8 mouse cellular contexts compared by ENCODE assay signal in genomic region chr9:124422427-124422826, GRCm38 (mm10). TPM values are rescaled to one million over a fixed set of nuclear protein-coding genes. Genes with fewer than 3 reads are reported as not detected.
DNase-seq lines count a peak whose midpoint lies in the region; ATAC-seq lines count a peak whose summit lies in the region.

No protein-coding gene starts in this region.

- ATAC-seq in kidney, embryonic 15.5 days (replicated peaks; ENCODE audit: low FRiP score): no peak
- no peak for ATAC-seq in liver, embryonic 15.5 days (ENCODE audit: insufficient read depth)

- peak overlapping the region; percentile 79 for H3K4me2 ChIP-seq in kidney, embryonic 15.5 days
- peak overlapping the region; percentile 94 for H3K4me2 ChIP-seq in liver, embryonic 15.5 days

- H3K27ac ChIP-seq in kidney, embryonic 15.5 days: peak overlapping the region; percentile 99
- peak overlapping the region; percentile 95 for H3K27ac ChIP-seq in liver, embryonic 15.5 days (replicated peaks)

- H3K9ac ChIP-seq in kidney, embryonic 15.5 days: 0 out of 2 replicates have a peak overlapping the region, but pooled peaks have one; percentile 14
- H3K9ac ChIP-seq in liver, embryonic 15.5 days: no peak overlapping the region

- WGBS in kidney, embryonic 15.5 days: 1% methylated on average over 22 of the region's 25 CpGs
- 1% methylated on average over 23 of the region's 25 CpGs for WGBS in liver, embryonic 15.5 days (ENCODE audit: insufficient replicate concordance)

- no peaks in the 10 kb centered on the region for H3K27me3 ChIP-seq in kidney, embryonic 15.5 days
- peaks cover 5% of the 10 kb centered on the region; the same call in 1 of the 2 replicates for H3K27me3 ChIP-seq in liver, embryonic 15.5 days

- peak; percentile 62 for DNase-seq in right cerebral cortex, adult 18-20 months
- DNase-seq in right cerebral cortex, postnatal 25 days: no peak
- peak; percentile 66 for DNase-seq in c-Kit-positive CD71-negative TER-119-negative erythroid progenitor cells, embryonic 14.5 days (ENCODE audit: low read depth)
- peak; percentile 55 to 77 for DNase-seq in frontal cortex, postnatal 14 days (ENCODE audit: low spot score in 2 of 2)
- peak; percentile 71 for DNase-seq in ovary, postnatal 36 days (ENCODE audit: low spot score)
- DNase-seq in embryo, embryonic 11 days: no peak

- no peaks in the 10 kb centered on the region for H3K36me3 ChIP-seq in kidney, embryonic 15.5 days
- no peaks in the 10 kb centered on the region for H3K36me3 ChIP-seq in liver, embryonic 15.5 days (replicated peaks)

- H3K4me3 ChIP-seq in kidney, embryonic 15.5 days (replicated peaks): peak overlapping the region; percentile 71
- peak overlapping the region; percentile 76 for H3K4me3 ChIP-seq in liver, embryonic 15.5 days (replicated peaks)

- no peaks in the 10 kb centered on the region for H3K9me3 ChIP-seq in kidney, embryonic 15.5 days (replicated peaks)
- H3K9me3 ChIP-seq in liver, embryonic 15.5 days (replicated peaks): no peaks in the 10 kb centered on the region

- H3K4me1 ChIP-seq in kidney, embryonic 15.5 days: no peaks in the 10 kb centered on the region
- peaks cover 33% of the 10 kb centered on the region for H3K4me1 ChIP-seq in liver, embryonic 15.5 days (replicated peaks)

RNA-seq across cellular contexts. Expression of gene Ppp2r3d, which starts 54.3 kb away (rescaled TPM):
- 130 and 150 TPM in 2 replicates for polyA plus RNA-seq in kidney, embryonic 15.5 days (2015; fragmentation: Nextera tagmentation; extraction: Ambion mirVana)
- 29.2 and 30.7 TPM in 2 replicates for polyA plus RNA-seq in liver, embryonic 15.5 days (2015; fragmentation: Nextera tagmentation; extraction: Ambion mirVana)

Comparison
In these comparisons a context has a peak if more than half of its experiments do, and no peak if none do; other contexts are left out.
1. DNase-seq: peak in right cerebral cortex, adult 18-20 months (single experiment), c-Kit-positive CD71-negative TER-119-negative erythroid progenitor cells, embryonic 14.5 days (single experiment), frontal cortex, postnatal 14 days (2 of 2) and ovary, postnatal 36 days (single experiment); none in right cerebral cortex, postnatal 25 days (single experiment) and embryo, embryonic 11 days (single experiment).